Mouse (Mus musculus) forebrain, embryonic 15.5 days (tissue): ENCODE results near the gene Limk2. TPM values are rescaled to one million over a fixed set of nuclear protein-coding genes. Genes with fewer than 3 reads are reported as not detected.

ENCODE experiments used
- ATAC-seq: fragments of 200-750 bp; cut with Nextera tagmentation; replicated peaks from 2 replicates; pipeline ENCODE4 v1.8.0; 2017; ENCODE audit warnings: mild to moderate bottlenecking, moderate TSS enrichment, moderate library complexity
- H3K27ac ChIP-seq: fragments of 300-500 bp; sonication (generic); replicated peaks from 2 replicates; pipeline ENCODE4 v1.5.1; 2015; ENCODE audit warnings: mild to moderate bottlenecking, inconsistent platforms
- H3K27me3 ChIP-seq: fragments of 300-500 bp; sonication (generic); 2 replicates; pipeline ENCODE4 v1.6.1; 2015; ENCODE audit warnings: inconsistent platforms
- H3K36me3 ChIP-seq: fragments of 300-500 bp; sonication (generic); 2 replicates; pipeline ENCODE4 v1.6.1; 2015; ENCODE audit warnings: mild to moderate bottlenecking, inconsistent platforms
- H3K4me1 ChIP-seq: fragments of 300-500 bp; sonication (generic); 2 replicates; pipeline ENCODE4 v1.6.1; 2015; ENCODE audit warnings: inconsistent platforms
- H3K4me2 ChIP-seq: fragments of 300-500 bp; sonication (generic); replicated peaks from 2 replicates; pipeline ENCODE4 v1.6.1; 2015; ENCODE audit warnings: mild to moderate bottlenecking, inconsistent platforms
- H3K4me3 ChIP-seq: fragments of 300-500 bp; sonication (generic); 2 replicates; pipeline ENCODE4 v1.5.1; 2015; ENCODE audit warnings: mild to moderate bottlenecking, inconsistent platforms
- H3K9ac ChIP-seq: fragments of 300-500 bp; sonication (generic); replicated peaks from 2 replicates; pipeline ENCODE4 v1.6.1; 2015; ENCODE audit warnings: mild to moderate bottlenecking, inconsistent platforms
- H3K9me3 ChIP-seq: fragments of 300-500 bp; sonication (generic); 2 replicates; pipeline ENCODE4 v1.6.1; 2016; ENCODE audit warnings: inconsistent platforms
- WGBS: fragments of 180-500 bp; shearing (Covaris S2); methylation state at CpG from one replicate; pipeline ENCODE4 v1.1.7; 2015; ENCODE audit warnings: mixed read lengths; 5-methylcytosine and 5-hydroxymethylcytosine counted together
- polyA plus RNA-seq: library from polyadenylated mRNA; unstranded; fragments of >200 nt; fragmentation: Nextera tagmentation; extraction: Ambion mirVana; gene quantifications from 2 replicates; pipeline ENCODE4 v1.2.1, GENCODE M21; 2015

Gene Limk2
- polyA plus RNA-seq, 1 experiment from 2014 or later, result 103 TPM

- peaks cover 26% of the 10 kb centered on the region for H3K4me1 ChIP-seq
- peak overlapping the region; percentile 21; the same call in 1 of the 2 replicates for H3K4me2 ChIP-seq
- no peak overlapping the region for H3K4me3 ChIP-seq
- H3K9me3 ChIP-seq, result no peaks in the 10 kb centered on the region
- peak overlapping the region; percentile 69 for H3K27ac ChIP-seq
- H3K27me3 ChIP-seq, result no peaks in the 10 kb centered on the region
- 4% methylated on average over 12 of the region's 12 CpGs for WGBS
- peak; percentile 51 for ATAC-seq
- H3K36me3 ChIP-seq, result peaks cover 27% of the 10 kb centered on the region
- H3K9ac ChIP-seq, result peak overlapping the region; percentile 38
These were observed 71.6 kb downstream of the Limk2 start for GRCm38 (mm10) chr11:3337173-3337955.

GRCm38 (mm10) chr11:3336602-3337001 is 72.4 kb downstream of the Limk2 start:
- 74% methylated on average over 3 of the region's 3 CpGs for WGBS
- ATAC-seq, result no peak
- Histone ChIP-seq H3K9me3 (no peaks in the 10 kb centered on the region), H3K27ac (no peak overlapping the region), H3K4me1 (peaks cover 27% of the 10 kb centered on the region), H3K4me2 (no peak overlapping the region), H3K27me3 (no peaks in the 10 kb centered on the region), H3K36me3 (peaks cover 20% of the 10 kb centered on the region), H3K9ac (no peak overlapping the region), H3K4me3 (no peak overlapping the region)

GRCm38 (mm10) chr11:3335651-3336216 is 73.3 kb downstream of the Limk2 start:
- H3K4me3 ChIP-seq, result no peak overlapping the region
- no peaks in the 10 kb centered on the region for H3K27me3 ChIP-seq
- peaks cover 27% of the 10 kb centered on the region for H3K4me1 ChIP-seq
- H3K4me2 ChIP-seq, result no peak overlapping the region
- no peak for ATAC-seq
- no peaks in the 10 kb centered on the region for H3K9me3 ChIP-seq
- no peak overlapping the region for H3K27ac ChIP-seq
- H3K9ac ChIP-seq, result no peak overlapping the region
- WGBS, result 57% methylated on average over 11 of the region's 11 CpGs
- peaks cover 17% of the 10 kb centered on the region; the same call in 1 of the 2 replicates for H3K36me3 ChIP-seq

- H3K36me3 ChIP-seq, result peaks cover 17% of the 10 kb centered on the region; the same call in 1 of the 2 replicates
- WGBS, result 53% methylated on average over 9 of the region's 9 CpGs
- ATAC-seq, result no peak
- no peak overlapping the region for H3K4me2 ChIP-seq
- H3K4me1 ChIP-seq, result peaks cover 36% of the 10 kb centered on the region
- no peak overlapping the region; the same call in 1 of the 2 replicates for H3K9ac ChIP-seq
- no peaks in the 10 kb centered on the region for H3K9me3 ChIP-seq
- H3K27ac ChIP-seq, result no peak overlapping the region
- H3K4me3 ChIP-seq, result no peak overlapping the region
- no peaks in the 10 kb centered on the region for H3K27me3 ChIP-seq
These were observed 74.2 kb downstream of the Limk2 start for GRCm38 (mm10) chr11:3334711-3335316.

- Histone ChIP-seq H3K27ac (no peak overlapping the region), H3K9me3 (no peaks in the 10 kb centered on the region), H3K4me2 (no peak overlapping the region), H3K36me3 (peaks cover 17% of the 10 kb centered on the region; the same call in 1 of the 2 replicates), H3K27me3 (no peaks in the 10 kb centered on the region), H3K4me3 (no peak overlapping the region), H3K9ac (no peak overlapping the region), H3K4me1 (peaks cover 37% of the 10 kb centered on the region)
- WGBS, result 90% methylated on average over 11 of the region's 11 CpGs
- ATAC-seq, result no peak
These were observed 74.8 kb downstream of the Limk2 start for GRCm38 (mm10) chr11:3334141-3334710.

GRCm38 (mm10) chr11:3333111-3333695 is 75.8 kb downstream of the Limk2 start:
- H3K27ac ChIP-seq, result no peak overlapping the region
- H3K36me3 ChIP-seq, result peaks cover 17% of the 10 kb centered on the region; the same call in 1 of the 2 replicates
- H3K27me3 ChIP-seq, result no peaks in the 10 kb centered on the region
- H3K4me3 ChIP-seq, result no peak overlapping the region
- ATAC-seq, result no peak
- peaks cover 37% of the 10 kb centered on the region for H3K4me1 ChIP-seq
- no peaks in the 10 kb centered on the region for H3K9me3 ChIP-seq
- H3K4me2 ChIP-seq, result no peak overlapping the region
- H3K9ac ChIP-seq, result no peak overlapping the region
- 91% methylated on average over 11 of the region's 11 CpGs for WGBS

GRCm38 (mm10) chr11:3331756-3332642 is 77.0 kb downstream of the Limk2 start:
- Histone ChIP-seq H3K27me3 (no peaks in the 10 kb centered on the region), H3K4me3 (peak overlapping the region; percentile 60), H3K36me3 (peaks cover 17% of the 10 kb centered on the region; the same call in 1 of the 2 replicates), H3K4me2 (peak overlapping the region; percentile 88), H3K9ac (peak overlapping the region; percentile 63), H3K9me3 (no peaks in the 10 kb centered on the region), H3K27ac (peak overlapping the region; percentile 86), H3K4me1 (peaks cover 27% of the 10 kb centered on the region)
- under 1% methylated on average over 75 of the region's 75 CpGs for WGBS
- ATAC-seq, result peak; percentile 99

GRCm38 (mm10) chr11:3330991-3331750 is 77.8 kb downstream of the Limk2 start:
- Histone ChIP-seq H3K4me2 (peak overlapping the region; percentile 88), H3K27me3 (no peaks in the 10 kb centered on the region), H3K9ac (peak overlapping the region; percentile 63), H3K27ac (peak overlapping the region; percentile 86), H3K9me3 (no peaks in the 10 kb centered on the region), H3K36me3 (peaks cover 17% of the 10 kb centered on the region; the same call in 1 of the 2 replicates), H3K4me1 (peaks cover 23% of the 10 kb centered on the region), H3K4me3 (peak overlapping the region; percentile 60)
- ATAC-seq, result no peak
- WGBS, result 2% methylated on average over 14 of the region's 14 CpGs

GRCm38 (mm10) chr11:3330566-3330965 is 78.4 kb downstream of the Limk2 start:
- under 1% methylated on average over 9 of the region's 9 CpGs for WGBS
- ATAC-seq, result peak; percentile 39
- peak overlapping the region; percentile 63 for H3K9ac ChIP-seq
- H3K4me2 ChIP-seq, result peak overlapping the region; percentile 88
- no peaks in the 10 kb centered on the region for H3K27me3 ChIP-seq
- peaks cover 18% of the 10 kb centered on the region for H3K4me1 ChIP-seq
- H3K4me3 ChIP-seq, result peak overlapping the region; percentile 60
- H3K9me3 ChIP-seq, result no peaks in the 10 kb centered on the region
- H3K27ac ChIP-seq, result peak overlapping the region; percentile 86
- H3K36me3 ChIP-seq, result peaks cover 14% of the 10 kb centered on the region; the same call in 1 of the 2 replicates

- Histone ChIP-seq H3K27me3 (no peaks in the 10 kb centered on the region), H3K9me3 (no peaks in the 10 kb centered on the region), H3K4me1 (peaks cover 16% of the 10 kb centered on the region), H3K27ac (peak within 1 kb of the TSS; percentile 86), H3K4me3 (peak within 1 kb of the TSS; percentile 60), H3K36me3 (peaks cover 13% of the 10 kb centered on the region; the same call in 1 of the 2 replicates), H3K4me2 (peak within 1 kb of the TSS; percentile 88), H3K9ac (peak within 1 kb of the TSS; percentile 63)
- ATAC-seq, result no peak
These were observed 79.0 kb downstream of the Limk2 start, which contains the start of gene Pik3ip1 for GRCm38 (mm10) chr11:3329891-3330451. Gene Pik3ip1 (plus strand): TSS chr11:3330401.
